Mouse (Mus musculus) heart, postnatal 36 days (tissue): ENCODE measurements around the gene Ppp6r2. TPM values are rescaled to one million over a fixed set of nuclear protein-coding genes. Genes with fewer than 3 reads are reported as not detected.

Experiments
- DNase-seq, 2 experiments: peaks; one replicate each; pipeline ENCODE4 v3.0.0; 2021 to 2022
- intact Hi-C: fragments of 180-260 bp; cut with DNase I; formaldehyde crosslinking; loops from one replicate; pipeline ENCODE4 v1.15.1; 2025
- total RNA-seq, 2 experiments: library from RNA; stranded (reverse); gene quantifications; 2 replicates each; pipeline ENCODE4 v1.2.3; 2021

Gene Ppp6r2
- total RNA-seq, 2 experiments from 2014 or later = 70.5 to 72.5 TPM

DNA sequence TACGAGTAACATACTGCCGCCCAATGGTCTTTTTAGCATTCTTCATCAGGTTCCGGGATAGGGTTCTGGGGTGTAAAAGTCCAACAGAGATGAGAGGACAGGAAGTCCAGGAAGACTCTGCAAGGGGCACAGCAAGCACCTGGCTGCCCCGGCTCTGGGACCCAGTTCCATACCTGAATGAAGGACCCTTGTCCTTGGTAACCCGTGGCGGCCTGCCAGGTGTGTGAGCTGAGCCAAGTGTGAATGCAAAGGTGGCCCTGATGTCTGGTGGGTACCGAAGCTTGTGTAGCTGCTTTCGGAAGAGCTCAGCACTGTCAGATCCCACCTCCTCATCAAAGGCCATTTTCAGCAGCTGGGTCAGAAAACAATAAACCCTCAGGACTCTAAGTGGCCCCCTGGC lies 89.2 kb downstream of the Ppp6r2 start:
- DNase-seq = no peak
- intact Hi-C loops = no loop called here

DNA sequence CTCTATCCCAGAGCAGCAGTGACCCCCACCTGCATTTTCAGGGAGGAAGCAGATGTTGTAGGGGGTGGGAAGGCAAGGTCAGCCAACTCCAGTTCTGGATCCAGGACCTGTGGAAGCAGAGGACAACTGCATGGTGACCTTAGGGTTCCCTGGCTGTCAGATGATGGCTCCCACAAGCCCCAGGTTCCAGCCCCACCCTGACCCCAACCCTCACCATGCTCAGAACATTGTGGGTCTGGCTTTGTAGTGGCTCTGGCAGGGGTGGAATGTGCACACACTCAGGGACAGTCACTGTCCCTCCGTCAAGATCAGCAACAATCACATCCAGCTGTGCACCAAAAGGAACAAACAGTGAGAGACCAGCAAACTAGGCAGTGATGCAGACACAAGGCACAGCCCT lies 94.6 kb downstream of the Ppp6r2 start:
- intact Hi-C loops = no loop called here
- DNase-seq = no peak

DNA sequence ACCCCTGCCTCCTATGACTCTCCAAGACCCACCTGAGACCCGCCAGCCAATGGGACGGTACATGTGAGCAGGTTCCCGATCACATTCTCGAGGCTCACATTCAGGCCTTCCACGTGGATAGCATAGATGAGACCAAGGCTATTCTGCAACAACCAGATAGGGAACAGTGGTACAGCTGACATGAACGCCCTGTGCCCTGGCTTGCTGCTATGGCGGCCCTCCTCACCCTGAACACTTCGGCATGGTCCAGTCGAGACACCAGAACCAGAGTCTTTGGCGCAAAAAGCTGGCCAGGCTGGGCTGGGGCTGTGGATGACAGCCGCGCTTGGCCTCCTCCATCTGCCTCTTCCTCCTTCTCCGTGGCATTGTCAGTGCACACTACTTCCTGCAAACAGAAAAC lies 96.1 kb downstream of the Ppp6r2 start:
- intact Hi-C loops = no loop called here
- DNase-seq = no peak

- intact Hi-C loops = no loop called here
- no peak for DNase-seq
Measured at GRCm38 (mm10) chr15:89308406-89309139, 97.2 kb downstream of the Ppp6r2 start.

GRCm38 (mm10) chr15:89309962-89310498 lies 98.7 kb downstream of the Ppp6r2 start:
- DNase-seq = no peak
- intact Hi-C loops = no loop called here

DNA sequence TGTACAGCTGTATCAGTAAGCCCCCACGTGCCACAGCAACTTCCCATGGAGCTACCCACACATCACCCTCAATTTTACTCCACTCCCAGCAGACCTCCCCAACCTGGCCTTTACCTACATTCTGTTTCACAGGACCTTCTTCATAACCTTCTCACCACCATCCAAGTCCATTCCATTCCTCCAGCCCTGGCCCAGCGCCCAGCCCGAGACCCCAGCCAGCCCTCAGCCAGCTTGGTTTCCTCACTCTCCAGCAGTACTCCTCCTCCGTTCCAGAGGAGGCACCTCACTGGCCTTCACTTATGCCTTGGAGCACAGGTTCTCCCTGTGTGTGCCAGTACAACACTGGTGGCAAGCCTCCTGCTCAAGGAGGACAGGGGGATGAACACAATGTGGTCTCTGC lies 102.0 kb downstream of the Ppp6r2 start:
- no peak for DNase-seq
- intact Hi-C loops = no loop called here

DNA sequence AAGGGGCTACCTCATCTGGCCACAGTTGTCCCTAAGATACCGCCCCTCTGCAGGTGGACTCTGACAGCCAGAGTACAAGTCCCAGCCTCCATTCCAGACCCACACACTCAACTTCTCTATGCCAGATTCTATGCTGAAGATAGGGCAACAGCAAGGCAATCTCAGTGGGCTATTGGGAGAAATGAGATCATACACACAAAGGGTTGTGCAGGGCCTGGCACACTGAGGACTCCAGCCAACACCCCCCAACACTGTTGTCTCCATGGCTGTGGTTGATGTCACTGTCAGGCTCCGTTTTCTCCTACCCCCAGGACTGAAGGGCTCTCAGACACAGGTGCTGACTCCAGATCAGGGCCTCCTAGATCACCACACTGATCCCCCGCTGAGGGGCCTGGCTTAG lies 102.8 kb downstream of the Ppp6r2 start:
- intact Hi-C loops = loop anchor here (2.0 kb wide), 1 partner anchor 41 kb away; the partner anchor contains the start of genes Lmf2 and Ncaph2
- DNase-seq = no peak

- DNase-seq = no peak
- intact Hi-C loops = loop anchor here (2.0 kb wide), 1 partner anchor 40 kb away; the partner anchor contains the start of genes Lmf2 and Ncaph2
Measured at GRCm38 (mm10) chr15:89314511-89315189, 103.3 kb downstream of the Ppp6r2 start.

GRCm38 (mm10) chr15:89315190-89315731 lies 103.9 kb downstream of the Ppp6r2 start, which contains the start of gene Sbf1:
Gene Sbf1, minus strand, starts transcription at chr15:89315311.
- intact Hi-C loops = loop anchor here (2.0 kb wide), 1 partner anchor 40 kb away; the partner anchor contains the start of genes Lmf2 and Ncaph2
- peak; percentile 98 for DNase-seq

- DNase-seq = no peak
- intact Hi-C loops = no loop called here
Measured at GRCm38 (mm10) chr15:89316146-89316545, 104.8 kb downstream of the Ppp6r2 start.

DNA sequence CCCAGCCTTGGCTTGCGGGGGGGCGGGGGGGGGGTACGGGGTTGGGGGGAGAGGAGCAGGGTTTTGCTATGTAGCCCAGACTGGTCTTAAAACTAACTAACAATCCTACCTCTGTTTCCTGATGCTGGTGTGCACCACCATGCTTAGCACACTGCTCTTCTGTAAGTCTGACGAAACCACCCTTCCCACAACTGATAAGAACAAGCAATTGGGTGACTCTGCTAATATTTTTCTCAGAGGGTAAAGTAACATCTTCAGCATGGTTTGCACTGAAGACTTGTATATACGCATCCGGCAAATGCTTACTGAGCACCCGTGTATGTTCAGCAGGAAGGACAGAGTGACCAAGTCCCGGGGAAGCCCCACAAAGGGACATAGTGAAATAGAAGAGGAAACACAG lies 109.9 kb downstream of the Ppp6r2 start:
- DNase-seq = no peak
- intact Hi-C loops = no loop called here

GRCm38 (mm10) chr15:89322670-89323522 lies 111.5 kb downstream of the Ppp6r2 start, which contains the start of gene Adm2:
Gene Adm2, plus strand, starts transcription at chr15:89322720.
- no peak for DNase-seq
- intact Hi-C loops = no loop called here

GRCm38 (mm10) chr15:89323656-89324055 lies 112.3 kb downstream of the Ppp6r2 start:
- DNase-seq = no peak
- intact Hi-C loops = no loop called here

DNA sequence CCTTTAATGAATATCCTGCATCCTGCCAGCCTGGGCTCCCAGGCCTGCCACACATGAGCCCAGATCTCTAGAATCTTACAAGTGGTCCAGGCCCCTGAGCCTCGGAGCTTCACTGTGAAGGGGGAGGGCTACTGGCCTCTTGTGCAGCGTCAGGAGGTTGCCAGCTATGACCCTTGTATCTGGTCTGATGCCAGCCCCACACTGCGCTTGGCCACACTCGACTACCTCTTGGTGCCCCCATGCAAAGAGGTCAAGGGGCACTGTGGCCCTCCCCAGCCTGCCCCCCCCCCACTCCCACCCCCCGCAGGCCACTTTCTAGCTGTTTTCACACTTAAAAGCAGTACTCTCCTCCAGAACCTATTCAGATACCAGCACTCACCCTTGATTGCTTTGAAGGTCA lies 115.1 kb downstream of the Ppp6r2 start:
- no peak for DNase-seq
- intact Hi-C loops = no loop called here

DNA sequence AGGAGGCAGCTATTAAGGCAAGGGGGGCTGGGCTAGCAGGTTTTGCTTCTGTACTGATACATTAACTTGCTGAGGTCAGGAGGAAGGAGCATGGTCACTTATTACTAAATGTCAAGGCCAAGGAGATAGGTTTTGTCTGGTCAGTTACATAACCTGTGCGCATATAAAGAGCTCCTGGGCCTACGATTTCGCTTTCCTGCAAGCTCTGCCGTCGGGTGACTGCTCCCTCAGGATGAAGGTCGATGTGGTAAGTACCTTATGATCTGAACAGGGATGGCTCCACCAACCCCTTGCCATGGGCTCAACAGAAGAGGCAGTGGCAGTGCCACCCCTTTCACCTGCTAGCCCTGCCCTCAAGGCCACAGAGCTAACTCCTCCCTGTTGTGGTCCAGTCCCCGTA lies 122.9 kb downstream of the Ppp6r2 start, which contains the start of gene Miox:
Miox (plus strand) TSS at position 128 of the 400 bp plus-strand sequence.
- DNase-seq = no peak
- intact Hi-C loops = no loop called here

- intact Hi-C loops = no loop called here
- no peak for DNase-seq
Measured at GRCm38 (mm10) chr15:89334774-89335537, 123.6 kb downstream of the Ppp6r2 start.

DNA sequence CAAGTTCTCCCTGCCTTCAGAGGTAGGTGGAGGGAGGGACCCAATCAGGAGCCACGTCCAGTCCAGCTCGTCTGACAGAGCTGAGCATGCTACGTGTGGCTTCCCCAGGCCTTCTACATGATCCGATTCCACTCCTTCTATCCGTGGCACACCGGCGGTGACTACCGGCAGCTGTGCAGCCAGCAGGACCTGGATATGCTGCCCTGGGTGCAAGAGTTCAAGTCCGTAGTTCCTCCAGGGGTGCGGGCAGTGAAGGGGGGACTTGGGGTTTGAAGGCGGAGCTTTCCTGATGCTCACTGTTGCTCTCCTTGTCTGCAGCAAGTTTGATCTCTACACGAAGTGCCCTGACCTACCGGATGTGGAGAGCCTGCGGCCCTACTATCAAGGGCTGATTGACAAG lies 125.1 kb downstream of the Ppp6r2 start:
- no peak for DNase-seq
- intact Hi-C loops = no loop called here
